Mouse (Mus musculus) B cell, adult 2 months (primary cell): Measurements from ENCODE around the gene Gm10318.

Experiments used
- DNase-seq, 2 experiments: peaks; one replicate each; pipeline ENCODE4 v3.0.0; 2022

Gene Gm10318

GRCm38 (mm10) chr10:77900126-77900525 lies 47.5 kb downstream of the Gm10318 start:
- DNase-seq = no peak

GRCm38 (mm10) chr10:77900903-77901818 lies 48.5 kb downstream of the Gm10318 start:
- DNase-seq = no peak

- DNase-seq = no peak
Measured at GRCm38 (mm10) chr10:77901871-77902210, 49.2 kb downstream of the Gm10318 start.

GRCm38 (mm10) chr10:77902211-77902893 lies 49.7 kb downstream of the Gm10318 start, which contains the start of gene Lrrc3:
TSS of gene Lrrc3 (minus strand) at chr10:77902536.
- DNase-seq = peak; percentile 49

GRCm38 (mm10) chr10:77902894-77903715 lies 50.4 kb downstream of the Gm10318 start:
- peak; percentile 49 to 58 for DNase-seq
